Mouse (Mus musculus) ES-CJ7 (cell line): ENCODE results near the gene Retreg3.

Experiments used
- DNase-seq: peaks from one replicate; pipeline ENCODE4 v3.0.0; 2011; ENCODE audit warnings: low read depth, low spot score

Retreg3 gene

DNA sequence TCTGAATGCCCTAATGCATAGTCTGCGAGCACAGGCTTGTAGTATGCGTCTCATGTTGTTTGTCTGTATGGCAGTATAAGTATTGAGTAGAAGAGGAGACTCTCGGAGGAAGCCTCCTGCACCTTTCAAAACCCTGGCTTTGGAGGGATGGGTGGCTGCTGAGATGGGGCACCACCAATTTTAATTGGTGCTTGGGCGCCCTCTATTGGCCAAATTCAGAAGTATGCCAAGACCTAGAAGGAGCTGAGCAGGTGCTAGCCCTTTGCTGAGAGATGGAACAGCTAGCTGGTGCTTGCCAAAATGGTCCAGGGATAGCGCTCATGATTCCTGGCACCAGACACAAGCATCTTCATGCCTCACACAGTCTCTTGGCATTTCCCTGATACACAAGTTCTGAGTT is 61.8 kb downstream of the Retreg3 start:
- peak; percentile 70 for DNase-seq

DNA sequence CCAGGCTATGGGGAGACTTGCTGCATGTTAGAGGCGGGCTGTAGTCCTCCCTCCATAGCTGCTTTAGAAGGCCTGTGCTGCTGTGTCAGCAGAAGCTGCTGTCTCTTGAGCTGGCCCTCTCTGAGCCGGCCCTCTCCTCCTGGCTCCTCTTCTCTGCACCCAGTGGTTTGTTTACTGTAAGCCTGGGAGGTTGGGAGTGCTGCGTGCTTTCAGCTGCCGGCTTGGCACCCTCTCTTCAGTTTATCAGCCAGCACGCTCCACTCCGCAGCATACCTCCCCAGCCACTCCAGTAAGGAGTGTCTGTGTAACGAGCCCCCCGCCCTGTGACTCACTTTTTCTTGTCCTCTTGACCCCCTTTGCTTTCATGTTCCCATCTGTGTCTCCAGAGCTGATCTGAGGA is 62.8 kb downstream of the Retreg3 start:
- DNase-seq = no peak

DNA sequence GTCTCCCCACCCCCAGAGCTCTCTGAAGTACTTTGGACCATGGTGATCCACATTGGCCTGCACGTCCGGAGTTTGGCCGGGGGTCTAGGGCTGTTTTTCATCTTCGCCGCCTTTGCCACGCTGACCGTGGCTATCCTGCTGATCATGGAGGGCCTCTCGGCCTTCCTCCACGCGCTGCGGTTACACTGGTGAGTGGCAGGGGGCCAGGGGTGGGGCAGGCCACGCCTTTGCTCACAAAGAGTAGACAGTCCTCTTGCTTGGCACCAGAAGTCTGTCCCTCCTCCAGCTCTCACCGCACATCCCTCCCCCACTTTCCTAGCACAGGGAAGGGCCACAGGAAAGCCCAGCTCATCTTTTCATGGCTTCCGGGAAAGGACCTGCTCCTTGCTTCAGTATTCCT is 64.3 kb downstream of the Retreg3 start:
- DNase-seq = no peak

DNA sequence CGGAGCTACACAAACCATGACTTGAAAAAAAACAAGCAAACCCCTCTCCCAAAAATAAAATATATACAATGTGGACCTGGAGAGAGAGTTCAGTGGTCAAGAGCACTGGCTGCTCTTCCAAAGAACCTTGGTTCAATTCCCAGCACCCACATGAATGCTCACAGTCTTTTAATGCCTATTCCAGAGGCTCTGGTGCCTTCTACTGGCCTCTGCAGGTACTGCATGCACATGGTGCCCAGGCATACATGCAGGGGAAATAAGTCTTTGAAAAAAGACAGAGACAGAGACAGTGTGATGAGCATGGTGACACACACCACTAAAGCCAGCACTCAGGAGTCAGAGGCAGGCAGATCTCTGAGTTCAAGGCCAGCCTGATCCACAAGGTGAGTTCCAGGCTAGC is 65.7 kb downstream of the Retreg3 start:
- peak; percentile 71 for DNase-seq

DNA sequence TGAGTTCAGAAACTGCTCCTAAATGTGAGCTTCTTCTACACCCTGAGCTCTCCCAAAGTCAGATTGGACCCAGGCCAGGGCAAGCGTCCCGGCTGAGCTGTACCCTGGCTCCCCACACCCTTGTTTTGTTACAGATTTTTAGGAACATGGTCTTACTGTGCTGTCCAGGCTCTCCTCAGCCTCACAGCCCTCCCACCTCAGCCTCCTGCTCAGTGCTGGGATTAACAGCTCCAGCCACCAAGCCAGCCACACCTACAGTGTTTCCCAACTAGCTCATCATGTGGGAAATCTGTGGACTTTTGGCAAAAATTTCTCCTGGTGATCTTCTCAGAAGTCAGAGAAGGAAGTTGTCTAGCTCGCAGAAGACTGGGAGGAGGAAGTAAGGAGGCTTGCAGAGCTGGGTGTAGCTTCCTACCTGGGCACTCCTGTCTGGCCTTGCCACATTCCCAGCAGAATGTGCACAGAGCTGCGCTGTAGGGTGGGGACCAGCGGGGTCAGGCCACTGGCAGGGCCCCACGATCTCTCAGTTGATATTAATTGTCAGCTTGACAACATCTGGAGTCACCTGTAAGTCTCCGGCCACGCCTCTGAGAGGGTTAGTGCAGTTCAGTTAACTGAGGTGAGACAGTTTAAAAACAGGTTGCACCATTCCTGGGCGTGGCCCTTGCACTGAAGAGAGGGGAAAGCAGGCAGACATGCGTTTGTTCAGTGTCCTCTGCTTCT is 66.8 kb downstream of the Retreg3 start:
- no peak for DNase-seq

DNA sequence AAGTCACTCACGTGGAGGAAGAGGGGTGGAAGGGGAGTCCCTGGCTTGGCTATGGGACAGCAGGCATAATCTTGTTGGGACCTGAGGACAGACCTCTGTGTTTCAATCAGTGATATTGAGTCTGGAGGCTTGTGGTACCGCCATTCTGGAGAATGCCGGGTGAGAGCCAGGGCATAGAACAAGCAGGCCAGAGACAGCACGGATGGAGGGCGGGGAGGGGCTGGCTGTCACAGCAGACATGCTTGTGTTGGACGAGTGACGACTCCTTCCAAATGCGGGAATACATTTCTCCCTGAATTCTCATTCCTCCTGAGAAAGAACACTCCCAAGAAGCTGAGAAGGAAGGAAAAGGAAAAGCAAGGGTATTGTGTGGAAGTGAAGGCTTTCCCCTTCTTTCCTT is 68.1 kb downstream of the Retreg3 start:
- no peak for DNase-seq

DNA sequence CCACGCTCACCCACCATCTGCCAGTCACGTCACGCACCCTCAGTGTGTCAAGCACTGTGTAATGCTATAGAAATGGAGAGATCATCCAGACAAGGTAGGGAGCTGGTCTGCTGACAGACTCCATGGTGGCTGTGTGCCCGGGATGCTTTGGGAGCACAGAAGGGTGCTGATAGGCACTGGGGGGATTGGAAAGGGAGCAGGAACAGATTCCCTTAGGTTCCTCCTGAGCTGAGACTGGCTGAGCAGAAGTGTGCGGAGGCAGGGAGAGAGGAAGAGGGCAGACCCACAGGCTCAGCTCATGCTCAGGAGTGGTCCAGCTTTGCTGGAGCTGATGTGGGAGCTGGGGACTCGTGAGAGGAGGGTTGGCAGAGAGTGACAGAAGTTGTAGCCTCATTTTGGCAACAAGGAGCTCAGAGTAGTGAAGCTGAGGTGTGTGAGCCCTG is 68.6 kb downstream of the Retreg3 start:
- no peak for DNase-seq

DNA sequence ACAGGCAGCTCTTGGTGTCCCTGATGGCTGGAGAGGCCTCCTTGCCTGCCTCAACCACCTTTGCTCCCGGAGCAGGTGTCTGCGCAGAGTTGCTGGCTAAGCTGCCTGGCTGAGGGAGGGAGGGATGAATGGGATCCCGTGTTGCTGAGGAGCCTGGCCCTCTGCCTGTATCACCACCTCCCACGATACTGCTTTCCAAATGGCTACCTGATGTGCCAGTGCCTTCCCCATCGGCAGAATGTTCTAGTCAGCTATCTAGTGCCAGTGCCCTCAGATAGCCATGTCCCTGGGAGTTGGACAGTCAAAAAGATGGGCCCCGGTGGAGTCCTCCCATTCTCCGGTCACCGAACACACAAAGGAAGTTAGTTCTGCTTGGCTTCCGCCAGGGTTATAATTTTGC is 69.3 kb downstream of the Retreg3 start:
- DNase-seq = no peak

DNA sequence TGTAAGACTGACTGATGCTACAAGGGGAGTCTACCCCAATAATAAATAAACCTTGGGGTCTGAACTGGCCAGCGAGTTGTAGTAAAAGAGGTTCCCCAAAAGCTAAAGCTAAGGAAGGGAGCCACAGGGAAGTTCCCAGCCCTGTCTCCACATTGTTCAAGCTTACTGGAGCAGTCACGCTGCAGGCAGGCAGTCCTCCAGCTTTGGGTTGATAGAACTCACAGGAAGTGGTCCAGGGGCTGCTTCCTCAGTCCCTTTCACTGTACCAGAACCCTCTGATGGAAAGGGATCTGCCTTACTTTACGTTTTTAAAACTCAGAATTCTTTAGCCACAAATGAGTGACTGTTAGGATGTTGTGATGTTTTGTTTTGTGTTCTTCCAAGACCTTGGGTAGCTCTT is 72.2 kb downstream of the Retreg3 start:
- no peak for DNase-seq

DNA sequence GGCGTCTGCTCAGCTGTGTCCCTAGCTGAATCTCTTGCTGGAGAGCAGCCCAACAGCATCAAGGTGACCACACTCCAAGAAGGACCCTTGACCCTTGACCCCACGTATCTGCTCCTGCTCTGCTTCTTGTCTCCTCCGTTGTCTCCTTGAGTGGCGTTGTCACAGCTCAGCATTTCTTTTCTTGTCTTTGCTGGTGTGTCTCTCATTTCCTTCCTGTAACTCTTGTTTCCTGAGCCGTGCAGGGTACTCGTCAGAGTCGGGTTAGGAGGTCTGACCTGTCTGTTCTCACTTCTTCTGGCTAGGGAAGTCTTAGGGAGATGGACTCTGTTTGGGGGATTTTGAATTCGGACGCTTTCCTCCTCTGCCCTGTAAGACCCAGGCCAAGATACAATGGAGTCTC is 73.3 kb downstream of the Retreg3 start:
- no peak for DNase-seq
